Mouse (Mus musculus) T-helper 17 cell (primary cell): ENCODE data around the gene Tacc2.

ENCODE experiments used
- in situ Hi-C, 2 experiments: fragments of 300-600 bp; cut with MboI, MseI; formaldehyde crosslinking; loops; 1 replicate in 1 of 2; 2 replicates in 1 of 2; pipeline ENCODE4 v1.15.1; 2025; ENCODE audit warnings: high pct_unique_total_duplicates in 2 of 2

Tacc2 gene

GRCm38 (mm10) chr7:130676885-130677540 lies 99.8 kb downstream of the Tacc2 start:
- in situ Hi-C loops = loop anchor here in 1 of 2 experiments (10.0 kb wide), 1 partner anchor 1838 kb away; no protein-coding TSS in a partner anchor

- in situ Hi-C loops = loop anchor here in 1 of 2 experiments (10.0 kb wide), 1 partner anchor 1837 kb away; no protein-coding TSS in a partner anchor
Measured at GRCm38 (mm10) chr7:130677541-130678274, 100.5 kb downstream of the Tacc2 start.

GRCm38 (mm10) chr7:130678414-130678813 lies 101.2 kb downstream of the Tacc2 start:
- in situ Hi-C loops = loop anchor here in 1 of 2 experiments (10.0 kb wide), 1 partner anchor 1836 kb away; no protein-coding TSS in a partner anchor

GRCm38 (mm10) chr7:130681798-130682197 lies 104.6 kb downstream of the Tacc2 start:
- in situ Hi-C loops = no loop called here

- in situ Hi-C loops = no loop called here
Measured at GRCm38 (mm10) chr7:130688601-130689000, 111.4 kb downstream of the Tacc2 start.

- in situ Hi-C loops = no loop called here
Measured at GRCm38 (mm10) chr7:130690869-130691268, 113.6 kb downstream of the Tacc2 start.

GRCm38 (mm10) chr7:130691931-130692330 lies 114.7 kb downstream of the Tacc2 start:
- in situ Hi-C loops = no loop called here

GRCm38 (mm10) chr7:130692392-130692942 lies 115.2 kb downstream of the Tacc2 start:
- in situ Hi-C loops = no loop called here

GRCm38 (mm10) chr7:130692943-130693799 lies 115.9 kb downstream of the Tacc2 start:
- in situ Hi-C loops = no loop called here

GRCm38 (mm10) chr7:130693800-130694193 lies 116.6 kb downstream of the Tacc2 start:
- in situ Hi-C loops = no loop called here

GRCm38 (mm10) chr7:130695669-130696338 lies 118.6 kb downstream of the Tacc2 start:
- in situ Hi-C loops = loop anchor here in 1 of 2 experiments (5.0 kb wide), 1 partner anchor 56 kb away; no protein-coding TSS in a partner anchor

GRCm38 (mm10) chr7:130696347-130697234 lies 119.4 kb downstream of the Tacc2 start:
- in situ Hi-C loops = loop anchor here in 1 of 2 experiments (5.0 kb wide), 1 partner anchor 56 kb away; no protein-coding TSS in a partner anchor

GRCm38 (mm10) chr7:130698480-130698879 lies 121.2 kb downstream of the Tacc2 start:
- in situ Hi-C loops = loop anchor here in 1 of 2 experiments (5.0 kb wide), 1 partner anchor 54 kb away; no protein-coding TSS in a partner anchor

- in situ Hi-C loops = no loop called here
Measured at GRCm38 (mm10) chr7:130701336-130701735, 124.1 kb downstream of the Tacc2 start.

- in situ Hi-C loops = no loop called here
Measured at GRCm38 (mm10) chr7:130705230-130705629, 128.0 kb downstream of the Tacc2 start.

GRCm38 (mm10) chr7:130708940-130709339 lies 131.7 kb downstream of the Tacc2 start:
- in situ Hi-C loops = no loop called here

GRCm38 (mm10) chr7:130709372-130710274 lies 132.4 kb downstream of the Tacc2 start:
- in situ Hi-C loops = no loop called here

- in situ Hi-C loops = no loop called here
Measured at GRCm38 (mm10) chr7:130711851-130712250, 134.6 kb downstream of the Tacc2 start.

GRCm38 (mm10) chr7:130713319-130713718 lies 136.1 kb downstream of the Tacc2 start:
- in situ Hi-C loops = no loop called here
